Mouse (Mus musculus) small intestine, adult 2 months (tissue): ENCODE data around the gene Meioc.

Experiments used
- CTCF ChIP-seq: fragments of 200-500 bp; IDR thresholded peaks from 2 replicates; pipeline ENCODE4 v1.5.1; 2012; ENCODE audit warnings: low read depth, mild to moderate bottlenecking, control low read depth, inconsistent platforms, low read length, moderate library complexity, mixed read lengths; ENCODE audit not compliant: insufficient replicate concordance, insufficient read length; ENCODE audit errors: extremely low read depth
- POLR2A ChIP-seq: fragments of 200-500 bp; IDR thresholded peaks from 2 replicates; pipeline ENCODE4 v1.6.1; 2012; ENCODE audit warnings: low read depth, mild to moderate bottlenecking, control low read depth, inconsistent platforms, low read length, moderate library complexity

- no peak for TF ChIP-seq CTCF
- TF ChIP-seq POLR2A, result no peak
Measured at GRCm38 (mm10) chr11:102628529-102628928, 35.0 kb upstream of the Meioc start.
